Mouse (Mus musculus) myocyte (in vitro differentiated cells): Measurements from ENCODE around the gene Nat8f2. TPM values are rescaled to one million over a fixed set of nuclear protein-coding genes. Genes with fewer than 3 reads are reported as not detected.
"Not testable (repeated sequence)": the region's sequence is repeated elsewhere in the genome, so short reads cannot be mapped to it uniquely, and the experiment has no call there.

ENCODE experiments used
- H3K27me3 ChIP-seq: one replicate; pipeline ENCODE4 v1.6.1; 2011; ENCODE audit not compliant: control insufficient read depth, insufficient read depth, insufficient read length
- H3K36me3 ChIP-seq: one replicate; pipeline ENCODE4 v1.6.1; 2011; ENCODE audit not compliant: control insufficient read depth, insufficient read depth
- H3K4me2 ChIP-seq: one replicate; pipeline ENCODE4 v1.6.1; 2011; ENCODE audit warnings: low read depth, control low read depth
- H3K4me3 ChIP-seq: one replicate; pipeline ENCODE4 v1.5.1; 2011; ENCODE audit warnings: mild to moderate bottlenecking, control low read depth, moderate library complexity
- H3K79me2 ChIP-seq: one replicate; pipeline ENCODE4 v1.6.1; 2011; ENCODE audit not compliant: control insufficient read depth, insufficient read depth
- H3ac ChIP-seq: one replicate; pipeline ENCODE4 v1.6.1; 2011; ENCODE audit not compliant: control insufficient read depth, insufficient read length
- CEBPB ChIP-seq: IDR thresholded peaks from 2 replicates; pipeline ENCODE4 v1.6.1; 2011; ENCODE audit warnings: mild to moderate bottlenecking, moderate library complexity; ENCODE audit not compliant: poor library complexity, insufficient read depth, severe bottlenecking
- E2F4 ChIP-seq: IDR thresholded peaks from one replicate; pipeline ENCODE4 v1.6.1; 2011; ENCODE audit warnings: mild to moderate bottlenecking, control low read depth, moderate library complexity; ENCODE audit not compliant: insufficient read depth
- MAX ChIP-seq: IDR thresholded peaks from one replicate; pipeline ENCODE4 v1.6.1; 2011; ENCODE audit warnings: low read depth, mild to moderate bottlenecking, control low read depth
- MYOD1 ChIP-seq, 3 experiments: IDR thresholded peaks; one replicate each; pipeline ENCODE4 v1.6.1; 2011; ENCODE audit warnings: control low read depth in 2 of 3, low read depth in 2 of 3, mild to moderate bottlenecking in 2 of 3, moderate library complexity in 1 of 3; ENCODE audit not compliant: insufficient read length in 2 of 3, control insufficient read depth in 1 of 3
- MYOG ChIP-seq, 3 experiments: IDR thresholded peaks; one replicate each; pipeline ENCODE4 v1.6.1; 2011; ENCODE audit warnings: control low read depth in 2 of 3, low read depth in 2 of 3, mild to moderate bottlenecking in 2 of 3; ENCODE audit not compliant: insufficient read length in 2 of 3, control insufficient read depth in 1 of 3, insufficient read depth in 1 of 3
- POLR2A ChIP-seq: IDR thresholded peaks from one replicate; pipeline ENCODE4 v1.6.1; 2011; ENCODE audit warnings: low read depth, mild to moderate bottlenecking, control low read depth, moderate library complexity; ENCODE audit not compliant: insufficient read length
- POLR2AphosphoS2 ChIP-seq: IDR thresholded peaks from one replicate; pipeline ENCODE4 v1.6.1; 2011; ENCODE audit warnings: low read depth, control low read depth; ENCODE audit not compliant: insufficient read length
- REST ChIP-seq: IDR thresholded peaks from one replicate; pipeline ENCODE4 v1.6.1; 2011; ENCODE audit warnings: mild to moderate bottlenecking, control low read depth, moderate library complexity; ENCODE audit not compliant: insufficient read depth, insufficient read length
- SRF ChIP-seq: IDR thresholded peaks from one replicate; pipeline ENCODE4 v1.6.1; 2011; ENCODE audit warnings: low read depth; ENCODE audit not compliant: control insufficient read depth, insufficient read length
- TCF12 ChIP-seq: IDR thresholded peaks from one replicate; pipeline ENCODE4 v1.6.1; 2011; ENCODE audit warnings: mild to moderate bottlenecking, control low read depth; ENCODE audit not compliant: poor library complexity, insufficient read depth, severe bottlenecking
- TCF3 ChIP-seq: IDR thresholded peaks from one replicate; pipeline ENCODE4 v1.6.1; 2011; ENCODE audit warnings: low read depth, control low read depth; ENCODE audit not compliant: insufficient read length
- USF1 ChIP-seq: IDR thresholded peaks from one replicate; pipeline ENCODE4 v1.6.1; 2011; ENCODE audit warnings: low read depth, mild to moderate bottlenecking, control low read depth, moderate library complexity
- polyA plus RNA-seq: library from polyadenylated mRNA; unstranded; fragments of >200 nt; fragmentation: generic; extraction: Trizol; gene quantifications from one replicate; pipeline ENCODE4 v1.2.1, GENCODE M21; 2012; ENCODE audit warnings: missing spikeins

Gene Nat8f2
- polyA plus RNA-seq, 1 experiment, result not detected

DNA sequence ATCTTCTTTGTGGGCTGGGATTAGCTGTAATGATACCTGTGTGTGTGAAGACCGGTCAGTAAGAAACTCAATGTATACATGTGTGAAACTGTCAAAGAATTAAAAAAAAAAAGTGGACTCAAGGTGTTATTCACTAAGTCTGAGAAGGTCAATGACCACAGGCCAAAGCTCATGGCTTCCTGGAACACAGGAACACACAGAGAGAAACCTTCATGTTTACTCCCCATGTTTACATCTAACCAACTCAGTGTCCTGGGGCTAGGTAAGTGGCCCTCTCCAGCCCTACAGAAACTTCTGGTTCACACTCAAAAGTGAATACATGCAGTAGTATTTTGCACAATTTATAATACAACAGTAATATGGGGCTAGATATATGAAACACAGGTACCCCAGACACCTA is 40.7 kb upstream of the Nat8f2 start:
- H3K27me3 ChIP-seq, result peaks cover 16% of the 10 kb centered on the region
- no peaks in the 10 kb centered on the region for H3K36me3 ChIP-seq
- no peaks in the 10 kb centered on the region for H3K79me2 ChIP-seq
- no peak overlapping the region for H3K4me3 ChIP-seq
- TF ChIP-seq USF1 (no peak), MAX (no peak), CEBPB (no peak), TCF3 (no peak), SRF (no peak), E2F4 (no peak), REST (no peak), POLR2AphosphoS2 (no peak), POLR2A (no peak), MYOD1 (IDR thresholded peaks at IDR 0.05; ENCODE audit: control insufficient read depth in 1 of 3, insufficient read length in 2 of 3, low read depth in 2 of 3) (no peak), TCF12 (no peak), MYOG (IDR thresholded peaks at IDR 0.05; ENCODE audit: control insufficient read depth in 1 of 3, insufficient read depth in 1 of 3, insufficient read length in 2 of 3, low read depth in 2 of 3) (no peak)
- no peak overlapping the region for H3K4me2 ChIP-seq
- H3ac ChIP-seq, result no peak overlapping the region

GRCm38 (mm10) chr6:85908341-85908740 is 39.4 kb upstream of the Nat8f2 start:
- TF ChIP-seq MAX (no peak), TCF3 (no peak), TCF12 (no peak), MYOD1 (IDR thresholded peaks at IDR 0.05; ENCODE audit: control insufficient read depth in 1 of 3, insufficient read length in 2 of 3, low read depth in 2 of 3) (no peak), REST (no peak), USF1 (no peak), CEBPB (no peak), POLR2AphosphoS2 (no peak), MYOG (IDR thresholded peaks at IDR 0.05; ENCODE audit: control insufficient read depth in 1 of 3, insufficient read depth in 1 of 3, insufficient read length in 2 of 3, low read depth in 2 of 3) (no peak), SRF (no peak), E2F4 (no peak), POLR2A (no peak)
- no peaks in the 10 kb centered on the region for H3K79me2 ChIP-seq
- no peak overlapping the region for H3ac ChIP-seq
- H3K27me3 ChIP-seq, result peaks cover 16% of the 10 kb centered on the region
- H3K4me2 ChIP-seq, result no peak overlapping the region
- H3K36me3 ChIP-seq, result no peaks in the 10 kb centered on the region
- H3K4me3 ChIP-seq, result no peak overlapping the region

GRCm38 (mm10) chr6:85906911-85907351 is 38.0 kb upstream of the Nat8f2 start:
- peaks cover 16% of the 10 kb centered on the region for H3K27me3 ChIP-seq
- not testable (repeated sequence) for H3K4me3 ChIP-seq, H3K4me2 ChIP-seq, H3K36me3 ChIP-seq, H3K79me2 ChIP-seq, H3ac ChIP-seq

DNA sequence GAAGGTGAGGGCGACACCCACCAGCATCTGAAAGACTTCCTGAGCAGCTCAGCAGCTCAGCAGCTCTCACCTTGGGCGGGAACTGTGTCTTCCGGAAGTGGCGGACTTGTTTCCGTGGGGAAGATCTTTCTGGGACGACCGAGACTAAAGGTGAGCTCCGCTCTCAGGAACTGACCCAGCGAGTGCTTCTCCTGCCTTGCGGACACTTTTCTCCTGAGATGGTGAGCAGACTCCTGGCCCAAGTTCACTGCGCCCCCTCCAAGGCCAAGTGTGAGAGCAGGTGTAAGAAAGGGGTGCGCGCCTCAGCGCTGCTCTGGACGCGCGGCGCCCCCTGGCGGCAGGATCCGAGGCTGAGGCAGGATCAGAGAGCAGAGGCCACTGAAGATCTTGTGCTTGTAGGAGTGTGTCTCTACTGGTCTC is 35.7 kb upstream of the Nat8f2 start, which contains the start of gene Nat8f4:
TSS of gene Nat8f4 (minus strand) at position 243 of the 420 bp plus-strand sequence.
- H3K79me2 ChIP-seq, H3K4me2 ChIP-seq, H3K4me3 ChIP-seq, H3K36me3 ChIP-seq, H3ac ChIP-seq: not testable (repeated sequence)
- peaks cover 21% of the 10 kb centered on the region for H3K27me3 ChIP-seq

- TF ChIP-seq E2F4 (no peak), MAX (no peak), TCF12 (no peak), POLR2AphosphoS2 (no peak), SRF (no peak)
- Histone ChIP-seq H3K4me2 (no peak overlapping the region), H3ac (no peak overlapping the region), H3K36me3 (no peaks in the 10 kb centered on the region), H3K79me2 (no peaks in the 10 kb centered on the region), H3K4me3 (no peak overlapping the region), H3K27me3 (peaks cover 21% of the 10 kb centered on the region)
These were observed 33.3 kb upstream of the Nat8f2 start for GRCm38 (mm10) chr6:85902303-85902702.

- H3K4me3 ChIP-seq, H3K79me2 ChIP-seq, H3ac ChIP-seq, H3K36me3 ChIP-seq, H3K4me2 ChIP-seq: not testable (repeated sequence)
- peaks cover 11% of the 10 kb centered on the region for H3K27me3 ChIP-seq
These were observed 29.9 kb upstream of the Nat8f2 start for GRCm38 (mm10) chr6:85898596-85899475.

- not testable (repeated sequence) for H3K4me3 ChIP-seq, H3K36me3 ChIP-seq, H3ac ChIP-seq, H3K79me2 ChIP-seq, H3K27me3 ChIP-seq, H3K4me2 ChIP-seq
These were observed 26.2 kb upstream of the Nat8f2 start for GRCm38 (mm10) chr6:85895061-85895648.
